Mouse (Mus musculus) lung, adult 2 months (tissue): ENCODE measurements at regions not wholly inside any gene's neighbourhood (a gene's known extent, or its start where the extent isn't known, plus 50 kb on each side); places are given as distances from the start of the nearest gene placed in this dataset.
"Not testable (repeated sequence)": the region's sequence is repeated elsewhere in the genome, so short reads cannot be mapped to it uniquely, and the experiment has no call there.

Source experiments
- DNase-seq: peaks from one replicate; pipeline ENCODE4 v3.0.0; 2022
- H3K4me1 ChIP-seq: fragments of 200-500 bp; 2 replicates; pipeline ENCODE4 v1.6.1; 2011; ENCODE audit warnings: low read length; ENCODE audit not compliant: control insufficient read depth, insufficient read depth
- H3K4me3 ChIP-seq: fragments of 200-500 bp; replicated peaks from 2 replicates; pipeline ENCODE3; 2011; ENCODE audit warnings: low read depth, mild to moderate bottlenecking, control low read depth, low read length; ENCODE audit errors: extremely low read depth
- CTCF ChIP-seq: fragments of 200-500 bp; IDR thresholded peaks from 2 replicates; pipeline ENCODE4 v1.5.1; 2011; ENCODE audit warnings: mild to moderate bottlenecking, low read length, control low read depth; ENCODE audit not compliant: insufficient read depth
- POLR2A ChIP-seq: fragments of 200-500 bp; IDR thresholded peaks from 2 replicates; pipeline ENCODE4 v1.6.1; 2011; ENCODE audit warnings: low read depth, mild to moderate bottlenecking, control low read depth, low read length, borderline replicate concordance; ENCODE audit errors: extremely low read depth
- WGBS: fragments of 180-500 bp; shearing (Covaris S2); methylation state at CpG from one replicate; pipeline ENCODE4 v1.1.7; 2018; 5-methylcytosine and 5-hydroxymethylcytosine counted together

DNA sequence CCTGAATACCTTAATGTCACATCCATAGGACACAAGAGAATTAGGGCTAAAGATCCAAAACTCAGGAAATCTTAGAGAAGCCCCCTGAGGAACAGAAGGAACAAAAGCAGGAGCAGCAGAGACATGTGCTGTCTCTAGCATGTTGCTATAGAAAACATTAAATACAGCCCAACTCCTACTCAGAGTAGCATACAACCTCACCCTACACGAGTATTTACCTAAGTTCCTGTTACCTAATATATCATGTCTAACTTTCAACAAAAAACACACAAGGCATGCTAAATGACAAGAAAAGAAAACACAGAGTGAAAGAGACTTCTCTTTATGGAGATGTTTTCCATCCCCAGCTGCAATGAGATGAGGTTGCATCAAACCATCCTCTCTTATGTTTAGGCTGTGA is 216.4 kb upstream of the Col8a1 start:
- Histone ChIP-seq H3K4me1 (no peaks in the 10 kb centered on the region), H3K4me3 (no peak overlapping the region)
- 36% methylated on average over 1 of the region's 1 CpGs for WGBS
- DNase-seq = no peak
- TF ChIP-seq POLR2A (no peak), CTCF (no peak)

- 70% methylated on average over 5 of the region's 5 CpGs for WGBS
- H3K4me1 ChIP-seq = no peaks in the 10 kb centered on the region
- no peak overlapping the region for H3K4me3 ChIP-seq
- DNase-seq = no peak
- TF ChIP-seq POLR2A (no peak), CTCF (no peak)
Measured at GRCm38 (mm10) chr16:57984111-57984510, 229.6 kb upstream of the Col8a1 start.

DNA sequence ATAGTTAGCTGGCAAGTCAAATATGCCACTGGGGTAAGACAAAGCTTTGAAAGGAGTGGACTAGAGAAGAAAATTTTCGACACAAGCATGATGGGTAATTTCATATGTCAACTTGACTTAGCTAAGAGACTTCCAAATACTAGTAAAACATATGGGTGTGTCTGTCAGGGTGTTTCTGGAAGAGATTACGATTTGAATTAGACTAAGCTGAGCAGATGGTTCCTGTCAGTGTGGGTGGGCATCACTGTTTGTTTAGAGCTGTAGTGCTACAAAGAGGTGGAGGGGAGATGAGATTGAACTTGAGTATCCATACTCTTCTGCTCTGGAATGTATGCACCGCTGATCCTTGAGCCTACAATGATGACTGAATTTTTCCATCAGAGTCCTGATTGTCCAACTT is 251.2 kb upstream of the Col8a1 start:
- no peak overlapping the region for H3K4me3 ChIP-seq

GRCm38 (mm10) chr16:58013557-58013956 is 259.0 kb upstream of the Col8a1 start:
- no peak for DNase-seq

More for the DNA sequence above, 251.2 kb upstream of the Col8a1 start:
- WGBS = 53% methylated on average over 3 of the region's 3 CpGs
- no peak for DNase-seq
- no peak for TF ChIP-seq CTCF
- TF ChIP-seq POLR2A = no peak
- no peaks in the 10 kb centered on the region for H3K4me1 ChIP-seq

GRCm38 (mm10) chr16:58027525-58027924 is 273.0 kb upstream of the Col8a1 start:
- DNase-seq = no peak
- TF ChIP-seq POLR2A = no peak
- no peak for TF ChIP-seq CTCF
- Histone ChIP-seq H3K4me3 (no peak overlapping the region), H3K4me1 (no peaks in the 10 kb centered on the region)
- 66% methylated on average over 2 of the region's 2 CpGs for WGBS

More at GRCm38 (mm10) chr16:58013557-58013956, 259.0 kb upstream of the Col8a1 start:
- H3K4me1 ChIP-seq = no peaks in the 10 kb centered on the region
- no peak for TF ChIP-seq POLR2A
- TF ChIP-seq CTCF = no peak
- WGBS = 64% methylated on average over 1 of the region's 1 CpGs
- no peak overlapping the region for H3K4me3 ChIP-seq

- not testable (repeated sequence) for DNase-seq
- 60% methylated on average over 1 of the region's 1 CpGs for WGBS
Measured at GRCm38 (mm10) chr16:58028541-58028940, 274.0 kb upstream of the Col8a1 start.

DNA sequence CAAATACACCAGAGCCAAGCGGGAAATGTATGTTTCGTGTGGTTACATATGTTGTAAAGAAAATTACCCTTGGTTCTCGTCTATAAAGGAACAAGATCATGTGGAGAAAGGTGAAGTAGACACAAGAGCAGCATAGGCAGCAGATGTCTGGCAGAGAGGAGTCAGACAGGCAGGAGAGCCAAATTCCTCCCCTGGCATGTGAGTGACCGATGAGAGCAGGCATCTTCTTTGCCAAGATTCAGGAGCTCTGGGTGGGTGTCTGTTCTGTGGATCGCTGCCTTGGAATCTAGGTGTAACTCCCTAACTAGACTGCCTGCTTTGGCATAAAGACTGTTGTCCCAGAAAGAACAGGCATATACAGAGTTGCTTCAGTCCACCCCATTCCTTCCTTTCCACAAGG is 275.1 kb upstream of the Col8a1 start:
- WGBS = 81% methylated on average over 5 of the region's 5 CpGs
- Histone ChIP-seq H3K4me1 (no peaks in the 10 kb centered on the region), H3K4me3 (no peak overlapping the region)
- no peak for TF ChIP-seq POLR2A
- no peak for TF ChIP-seq CTCF
- DNase-seq = no peak

More at GRCm38 (mm10) chr16:58028541-58028940, 274.0 kb upstream of the Col8a1 start:
- not testable (repeated sequence) for H3K4me3 ChIP-seq, H3K4me1 ChIP-seq

DNA sequence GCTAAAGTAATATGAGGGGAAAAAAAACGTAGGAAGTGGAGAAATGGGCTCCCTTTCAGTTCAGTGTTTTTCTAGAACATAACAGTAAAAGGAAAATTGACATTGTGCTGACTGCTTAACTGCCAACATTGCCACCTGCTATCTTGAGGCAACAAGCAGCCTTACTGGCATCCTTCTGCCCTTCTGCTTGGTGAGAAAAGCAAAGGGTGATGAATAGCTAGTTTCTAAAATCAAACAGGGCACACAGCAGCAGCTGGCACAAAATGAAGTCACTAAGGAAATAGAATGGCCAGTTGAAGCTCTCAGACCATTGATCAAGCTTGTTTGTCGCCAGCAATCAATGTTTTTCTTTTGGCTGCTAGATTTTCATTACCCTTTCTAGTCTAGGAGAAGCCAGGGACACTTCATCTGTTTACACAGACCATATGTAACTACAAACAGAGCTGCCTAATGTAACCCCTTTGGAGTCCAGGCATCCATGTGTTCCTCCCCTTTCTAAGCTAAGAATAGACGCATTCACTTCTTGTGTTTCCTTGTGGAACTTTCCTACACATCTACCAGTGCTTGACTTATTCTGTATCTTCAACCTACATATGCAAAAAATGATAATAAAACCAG is 314.2 kb upstream of the Col8a1 start:
- no peak overlapping the region for H3K4me3 ChIP-seq

DNA sequence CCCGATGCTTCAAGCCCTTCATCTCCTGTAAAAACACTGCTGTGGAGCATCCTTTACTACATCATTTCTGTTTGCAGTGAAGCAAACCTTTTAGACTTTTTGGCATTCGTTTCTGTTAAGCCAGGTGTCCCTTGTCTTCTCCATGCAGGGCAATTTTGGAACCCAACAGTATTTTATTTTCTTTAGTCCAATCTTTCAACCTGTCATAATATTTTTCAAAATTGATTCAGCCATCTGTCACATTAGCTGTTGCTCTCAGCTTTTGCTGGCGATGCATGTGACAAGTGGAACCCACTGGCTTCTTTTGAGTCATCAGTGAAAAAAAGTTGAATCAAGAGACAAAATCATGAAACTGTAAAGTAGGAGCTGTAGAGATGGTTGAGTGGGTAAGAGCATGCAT is 317.9 kb upstream of the Col8a1 start:
- TF ChIP-seq CTCF (no peak), POLR2A (no peak)
- Histone ChIP-seq H3K4me3 (no peak overlapping the region), H3K4me1 (no peaks in the 10 kb centered on the region)
- 76% methylated on average over 3 of the region's 3 CpGs for WGBS
- DNase-seq = no peak

More for the DNA sequence above, 314.2 kb upstream of the Col8a1 start:
- no peak for TF ChIP-seq CTCF
- TF ChIP-seq POLR2A = no peak
- 52% methylated on average over 3 of the region's 3 CpGs for WGBS
- no peak for DNase-seq
- no peaks in the 10 kb centered on the region for H3K4me1 ChIP-seq

DNA sequence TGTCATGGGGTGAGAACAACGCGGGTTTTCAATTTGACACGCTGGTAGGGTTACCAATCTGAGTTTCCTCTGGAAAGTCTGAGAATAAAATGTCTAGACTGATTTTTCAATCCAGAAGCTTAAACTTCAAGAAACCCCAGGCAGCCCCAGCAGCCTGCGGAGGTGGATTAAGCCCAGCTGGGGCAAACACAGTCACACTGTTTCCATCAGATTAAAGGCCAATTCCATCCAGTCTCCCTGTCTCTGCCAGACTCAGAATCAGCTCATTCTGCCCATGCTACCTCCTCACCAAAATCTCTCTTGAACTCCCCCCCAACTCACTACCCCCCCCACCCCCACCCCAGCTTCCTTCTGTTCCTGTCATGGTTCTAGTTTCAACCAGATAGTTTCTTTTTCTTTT is 307.9 kb upstream of the Dcbld2 start:
- no peak for DNase-seq
- H3K4me3 ChIP-seq = no peak overlapping the region
- 81% methylated on average over 4 of the region's 4 CpGs for WGBS
- H3K4me1 ChIP-seq = no peaks in the 10 kb centered on the region
- TF ChIP-seq POLR2A (no peak), CTCF (no peak)
